Mouse (Mus musculus): Measurements from ENCODE around the gene Ikbip. TPM values are rescaled to one million over a fixed set of nuclear protein-coding genes. Genes with fewer than 3 reads are reported as not detected.

Ikbip gene
- polyA plus RNA-seq, 1 experiment from 2014 or later, result 25.7 TPM

DNA sequence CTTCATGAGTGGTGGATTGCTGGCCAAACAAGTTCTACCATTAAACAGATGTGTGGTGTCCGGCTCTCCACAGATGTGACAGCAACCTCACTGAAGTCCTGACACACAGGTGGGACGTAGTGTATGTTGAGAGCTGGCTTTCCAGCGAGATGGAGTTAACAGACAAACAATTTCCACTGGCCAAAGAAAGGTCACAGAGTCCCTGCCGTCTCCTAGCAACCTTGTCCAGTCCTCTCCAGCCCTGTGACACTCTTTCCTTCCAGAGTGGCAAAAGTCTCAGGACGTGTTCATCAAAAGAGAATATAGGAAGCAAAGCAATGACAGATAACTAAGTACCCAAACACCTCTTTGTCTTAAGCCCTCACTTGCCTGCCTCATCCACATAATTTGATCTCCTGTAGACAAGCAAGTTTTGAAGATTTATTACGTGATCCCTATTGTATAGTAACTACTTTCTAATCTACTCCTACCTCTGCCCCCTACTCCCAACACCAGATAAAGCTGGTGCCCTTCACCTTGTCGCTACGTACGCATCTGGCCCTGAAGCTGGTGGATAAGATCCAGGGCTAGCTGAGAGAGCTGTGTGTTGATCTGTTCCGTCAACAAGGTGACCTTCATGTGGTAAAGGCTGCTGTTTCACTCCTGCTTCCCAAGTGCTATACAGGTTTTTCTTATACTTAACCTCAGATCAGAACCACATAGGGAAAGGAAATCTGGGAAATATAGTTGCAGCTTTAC, 44.0 kb downstream of the Ikbip start:
- Histone ChIP-seq H3K27me3 (ENCODE audit: control insufficient read depth, insufficient read depth, low read length) (no peaks in the 10 kb centered on the region), H3K9ac (ENCODE audit: low read depth, low read length) (no peak overlapping the region), H3K4me3 (ENCODE audit: low read depth, low read length) (no peak overlapping the region), H3K27ac (ENCODE audit: low read depth, low read length) (no peak overlapping the region), H3K36me3 (ENCODE audit: control insufficient read depth, insufficient read depth, low read length) (no peaks in the 10 kb centered on the region), H3K9me3 (ENCODE audit: control insufficient read depth, low read length) (no peaks in the 10 kb centered on the region), H3K4me2 (replicated peaks; ENCODE audit: low read depth, low read length) (no peak overlapping the region), H3K4me1 (replicated peaks; ENCODE audit: control insufficient read depth, insufficient read depth, low read length) (no peaks in the 10 kb centered on the region)
- WGBS, result 73% methylated on average over 10 of the region's 10 CpGs
- DNase-seq (ENCODE audit: low spot score) (no peak), ATAC-seq (ENCODE audit: low FRiP score) (no peak)

DNA sequence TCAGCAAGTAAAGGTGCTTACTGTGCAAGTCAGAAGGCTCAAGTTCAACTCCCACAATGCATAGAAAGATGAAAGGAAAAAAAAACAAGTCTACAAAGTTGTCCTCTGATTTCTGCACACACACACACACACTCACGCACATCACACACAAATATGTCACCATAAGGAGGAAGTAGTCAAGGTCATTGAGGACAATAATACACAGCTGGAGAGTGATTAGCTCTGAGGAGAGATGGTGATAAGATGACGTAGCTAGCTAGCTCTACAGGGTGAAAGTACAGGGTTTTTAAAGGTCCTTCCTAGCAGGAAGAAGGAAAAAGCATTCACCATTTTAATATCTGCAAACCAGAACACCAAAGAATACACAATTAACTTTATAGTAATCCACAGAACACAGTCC, 44.7 kb downstream of the Ikbip start:
- Histone ChIP-seq H3K27me3 (ENCODE audit: control insufficient read depth, insufficient read depth, low read length) (no peaks in the 10 kb centered on the region), H3K27ac (ENCODE audit: low read depth, low read length) (no peak overlapping the region), H3K36me3 (ENCODE audit: control insufficient read depth, insufficient read depth, low read length) (no peaks in the 10 kb centered on the region), H3K9ac (ENCODE audit: low read depth, low read length) (no peak overlapping the region), H3K4me2 (replicated peaks; ENCODE audit: low read depth, low read length) (no peak overlapping the region), H3K9me3 (ENCODE audit: control insufficient read depth, low read length) (no peaks in the 10 kb centered on the region), H3K4me1 (replicated peaks; ENCODE audit: control insufficient read depth, insufficient read depth, low read length) (no peaks in the 10 kb centered on the region), H3K4me3 (ENCODE audit: low read depth, low read length) (no peak overlapping the region)
- 85% methylated on average over 2 of the region's 2 CpGs for WGBS
- DNase-seq (ENCODE audit: low spot score) (no peak), ATAC-seq (ENCODE audit: low FRiP score) (no peak)

DNA sequence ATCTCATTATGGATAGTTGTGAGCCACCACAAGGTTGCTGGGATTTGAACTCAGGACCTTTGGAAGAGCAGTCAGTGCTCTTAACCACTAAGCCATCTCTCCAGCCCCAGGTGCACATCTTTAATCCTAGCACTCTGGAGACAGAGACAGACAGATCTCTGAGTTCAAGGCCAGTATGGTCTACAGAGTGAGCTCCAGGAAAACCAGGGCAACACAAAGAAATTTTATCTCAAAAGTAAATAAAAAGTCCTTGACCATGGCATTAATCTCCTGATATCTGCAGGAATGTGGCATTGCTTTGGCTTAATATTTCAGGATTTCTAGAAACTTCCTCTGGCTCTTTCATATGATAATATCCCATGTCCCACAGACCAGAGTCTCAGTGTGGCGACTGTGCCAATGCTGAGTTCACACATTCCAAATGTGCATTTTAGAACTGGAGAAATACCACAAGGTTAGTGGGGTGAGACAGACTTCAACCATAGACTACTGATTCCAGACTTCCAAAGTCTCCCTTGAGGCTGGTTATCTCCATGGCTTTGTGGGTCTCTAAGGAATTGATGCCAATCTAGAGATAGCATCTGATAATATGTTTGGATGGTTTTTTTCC, 45.9 kb downstream of the Ikbip start:
- H3K9ac ChIP-seq (ENCODE audit: low read depth, low read length), result no peak overlapping the region
- no peaks in the 10 kb centered on the region for H3K36me3 ChIP-seq (ENCODE audit: control insufficient read depth, insufficient read depth, low read length)
- WGBS, result 82% methylated on average over 1 of the region's 1 CpGs
- no peak for ATAC-seq (ENCODE audit: low FRiP score)
- H3K4me3 ChIP-seq (ENCODE audit: low read depth, low read length), result no peak overlapping the region
- no peaks in the 10 kb centered on the region for H3K4me1 ChIP-seq (replicated peaks; ENCODE audit: control insufficient read depth, insufficient read depth, low read length)
- no peak for DNase-seq (ENCODE audit: low spot score)
- H3K4me2 ChIP-seq (replicated peaks; ENCODE audit: low read depth, low read length), result no peak overlapping the region
- H3K27ac ChIP-seq (ENCODE audit: low read depth, low read length), result no peak overlapping the region
- H3K9me3 ChIP-seq (ENCODE audit: control insufficient read depth, low read length), result no peaks in the 10 kb centered on the region
- H3K27me3 ChIP-seq (ENCODE audit: control insufficient read depth, insufficient read depth, low read length), result no peaks in the 10 kb centered on the region

DNA sequence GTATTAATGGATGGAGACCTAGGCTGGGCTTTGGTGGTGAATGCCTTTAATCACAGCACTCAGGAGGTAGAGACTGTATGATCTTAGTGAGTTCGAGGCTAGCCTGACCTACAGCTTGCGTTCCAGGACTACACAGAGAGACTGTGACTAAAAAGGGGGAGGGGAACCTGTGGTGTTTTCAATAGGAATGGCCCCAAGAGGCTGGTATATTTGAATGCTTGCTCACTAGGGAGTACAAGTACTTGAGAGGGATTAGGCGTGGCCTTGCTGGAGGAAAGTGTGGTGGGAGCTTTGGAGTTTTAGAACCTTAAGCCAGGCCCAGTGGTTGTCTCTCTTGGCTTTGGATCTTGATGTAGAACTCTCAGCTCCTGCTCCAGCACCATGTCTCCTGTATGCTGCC, 48.1 kb downstream of the Ikbip start:
- H3K9ac ChIP-seq (ENCODE audit: low read depth, low read length), result no peak overlapping the region
- no peaks in the 10 kb centered on the region for H3K4me1 ChIP-seq (replicated peaks; ENCODE audit: control insufficient read depth, insufficient read depth, low read length)
- H3K27ac ChIP-seq (ENCODE audit: low read depth, low read length), result no peak overlapping the region
- H3K9me3 ChIP-seq (ENCODE audit: control insufficient read depth, low read length), result no peaks in the 10 kb centered on the region
- no peaks in the 10 kb centered on the region for H3K27me3 ChIP-seq (ENCODE audit: control insufficient read depth, insufficient read depth, low read length)
- no peak overlapping the region for H3K4me2 ChIP-seq (replicated peaks; ENCODE audit: low read depth, low read length)
- H3K4me3 ChIP-seq (ENCODE audit: low read depth, low read length), result no peak overlapping the region
- DNase-seq (ENCODE audit: low spot score), result no peak
- ATAC-seq (ENCODE audit: low FRiP score), result no peak
- H3K36me3 ChIP-seq (ENCODE audit: control insufficient read depth, insufficient read depth, low read length), result no peaks in the 10 kb centered on the region
- WGBS, result 91% methylated on average over 3 of the region's 3 CpGs

DNA sequence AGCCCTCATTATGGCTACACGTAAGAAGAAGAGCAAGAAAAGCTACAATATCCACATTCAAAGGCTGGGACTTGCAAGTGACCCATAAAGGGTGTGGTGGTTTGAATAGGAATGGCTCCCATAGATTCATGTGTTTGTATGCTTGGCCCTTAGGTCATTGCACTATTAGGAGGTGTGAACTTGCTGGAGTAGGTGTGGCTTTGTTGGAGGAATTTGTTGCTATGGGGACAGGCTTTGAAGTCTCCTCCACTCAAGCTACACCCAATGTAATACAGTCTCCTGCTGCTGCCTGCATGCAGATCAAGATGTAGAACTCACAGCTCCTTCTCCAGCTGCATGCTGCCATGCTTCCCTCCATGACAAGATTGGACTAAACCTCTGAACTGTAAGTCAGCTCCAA, 48.8 kb downstream of the Ikbip start:
- ATAC-seq (ENCODE audit: low FRiP score) (no peak), DNase-seq (ENCODE audit: low spot score) (no peak)
- Histone ChIP-seq H3K27ac (ENCODE audit: low read depth, low read length) (no peak overlapping the region), H3K9ac (ENCODE audit: low read depth, low read length) (no peak overlapping the region), H3K27me3 (ENCODE audit: control insufficient read depth, insufficient read depth, low read length) (no peaks in the 10 kb centered on the region), H3K4me2 (replicated peaks; ENCODE audit: low read depth, low read length) (no peak overlapping the region), H3K9me3 (ENCODE audit: control insufficient read depth, low read length) (no peaks in the 10 kb centered on the region), H3K4me3 (ENCODE audit: low read depth, low read length) (no peak overlapping the region), H3K4me1 (replicated peaks; ENCODE audit: control insufficient read depth, insufficient read depth, low read length) (no peaks in the 10 kb centered on the region), H3K36me3 (ENCODE audit: control insufficient read depth, insufficient read depth, low read length) (no peaks in the 10 kb centered on the region)
- 96% methylated on average over 1 of the region's 1 CpGs for WGBS

DNA sequence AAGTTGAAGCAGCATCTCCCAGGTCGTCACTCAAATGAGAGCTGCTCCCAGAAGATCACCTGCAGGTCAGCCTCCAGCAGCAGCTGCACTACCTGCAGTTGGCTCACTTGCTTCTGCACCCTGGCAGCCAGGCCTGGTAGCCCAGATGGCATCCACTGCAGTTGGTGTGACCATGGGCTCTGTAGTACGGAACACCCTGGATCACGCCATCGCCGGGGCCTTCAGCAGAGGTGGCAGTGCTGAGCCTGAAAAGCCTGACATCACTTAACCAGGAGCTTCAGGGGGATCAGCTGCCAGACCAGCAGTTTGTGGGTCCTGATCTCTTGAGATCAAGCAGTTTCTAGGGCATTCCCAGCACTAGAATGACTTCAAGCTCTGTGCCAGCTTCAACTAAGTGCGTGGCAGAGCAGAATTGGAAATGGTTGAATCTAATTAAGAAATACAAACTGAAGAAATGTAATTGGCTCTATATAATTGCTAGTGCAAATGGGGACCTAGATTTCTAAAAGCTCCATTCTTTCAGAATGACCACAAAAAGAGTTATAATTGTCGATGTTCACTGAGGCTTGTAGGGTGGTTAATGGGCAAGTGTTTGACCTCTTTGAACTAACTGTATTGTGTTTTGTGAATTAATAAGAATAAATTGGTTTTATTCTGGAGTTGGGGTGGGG, 52.7 kb downstream of the Ikbip start:
- Histone ChIP-seq H3K4me1 (replicated peaks; ENCODE audit: control insufficient read depth, insufficient read depth, low read length) (no peaks in the 10 kb centered on the region), H3K4me3 (ENCODE audit: low read depth, low read length) (no peak overlapping the region), H3K36me3 (ENCODE audit: control insufficient read depth, insufficient read depth, low read length) (no peaks in the 10 kb centered on the region), H3K4me2 (replicated peaks; ENCODE audit: low read depth, low read length) (no peak overlapping the region), H3K9me3 (ENCODE audit: control insufficient read depth, low read length) (no peaks in the 10 kb centered on the region), H3K27me3 (ENCODE audit: control insufficient read depth, insufficient read depth, low read length) (no peaks in the 10 kb centered on the region), H3K9ac (ENCODE audit: low read depth, low read length) (no peak overlapping the region), H3K27ac (ENCODE audit: low read depth, low read length) (no peak overlapping the region)
- 83% methylated on average over 7 of the region's 7 CpGs for WGBS
- no peak for DNase-seq (ENCODE audit: low spot score)
- ATAC-seq (ENCODE audit: low FRiP score), result no peak

DNA sequence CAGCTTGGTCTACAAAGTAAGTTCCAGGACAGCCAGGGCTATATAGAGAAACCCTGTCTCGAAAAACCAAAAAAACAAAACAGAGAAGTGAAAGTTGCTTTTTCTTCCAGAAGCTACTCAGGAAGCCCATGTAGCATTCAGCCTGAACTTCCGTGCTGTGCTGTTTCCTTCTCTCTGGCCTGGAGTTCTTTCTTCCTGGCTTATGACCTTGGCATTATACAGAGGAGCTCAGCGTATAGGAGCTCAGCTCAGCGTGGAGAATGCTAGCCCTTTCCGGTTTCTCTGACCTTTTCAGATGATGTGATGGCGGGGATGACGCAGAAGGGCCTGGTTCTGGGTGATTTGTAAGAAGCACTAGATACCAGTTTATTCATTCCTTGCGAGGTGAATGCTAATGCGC, 54.7 kb downstream of the Ikbip start:
- 71% methylated on average over 9 of the region's 9 CpGs for WGBS
- ATAC-seq (ENCODE audit: low FRiP score), result no peak

DNA sequence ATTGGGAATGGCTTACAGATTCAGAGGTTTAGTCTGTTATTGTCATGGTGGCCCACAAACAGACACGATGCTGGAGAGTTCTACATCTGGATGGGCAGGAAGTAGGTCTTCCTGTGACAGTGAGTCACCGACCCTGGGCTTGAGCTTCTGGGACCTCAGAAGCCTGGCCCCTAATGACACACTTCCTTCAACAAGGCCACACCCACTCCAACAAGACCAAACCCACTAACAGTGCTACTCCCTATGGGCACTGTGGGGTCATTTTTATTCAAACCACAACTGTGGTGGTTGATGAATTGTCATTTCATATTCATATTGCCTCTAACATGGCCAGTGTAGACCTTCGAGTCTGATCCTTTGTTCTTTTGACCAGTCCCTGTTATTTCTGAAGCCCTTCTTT, 55.6 kb downstream of the Ikbip start:
- Histone ChIP-seq H3K4me2 (replicated peaks; ENCODE audit: low read depth, low read length) (no peak overlapping the region), H3K27ac (ENCODE audit: low read depth, low read length) (no peak overlapping the region), H3K9ac (ENCODE audit: low read depth, low read length) (no peak overlapping the region), H3K9me3 (ENCODE audit: control insufficient read depth, low read length) (no peaks in the 10 kb centered on the region), H3K27me3 (ENCODE audit: control insufficient read depth, insufficient read depth, low read length) (no peaks in the 10 kb centered on the region), H3K36me3 (ENCODE audit: control insufficient read depth, insufficient read depth, low read length) (no peaks in the 10 kb centered on the region), H3K4me1 (replicated peaks; ENCODE audit: control insufficient read depth, insufficient read depth, low read length) (no peaks in the 10 kb centered on the region), H3K4me3 (ENCODE audit: low read depth, low read length) (no peak overlapping the region)
- no peak for DNase-seq (ENCODE audit: low spot score)
- no peak for ATAC-seq (ENCODE audit: low FRiP score)
- WGBS, result 89% methylated on average over 3 of the region's 3 CpGs

More for the DNA sequence above, 54.7 kb downstream of the Ikbip start:
- Histone ChIP-seq H3K36me3 (ENCODE audit: control insufficient read depth, insufficient read depth, low read length) (no peaks in the 10 kb centered on the region), H3K4me2 (replicated peaks; ENCODE audit: low read depth, low read length) (no peak overlapping the region), H3K4me1 (replicated peaks; ENCODE audit: control insufficient read depth, insufficient read depth, low read length) (no peaks in the 10 kb centered on the region), H3K9me3 (ENCODE audit: control insufficient read depth, low read length) (no peaks in the 10 kb centered on the region), H3K27me3 (ENCODE audit: control insufficient read depth, insufficient read depth, low read length) (no peaks in the 10 kb centered on the region), H3K27ac (ENCODE audit: low read depth, low read length) (no peak overlapping the region), H3K4me3 (ENCODE audit: low read depth, low read length) (no peak overlapping the region), H3K9ac (ENCODE audit: low read depth, low read length) (no peak overlapping the region)
- DNase-seq (ENCODE audit: low spot score), result no peak

All from hindbrain, embryonic 11.5 days (tissue).